Mouse (Mus musculus) thymus, postnatal 14 days (tissue): ENCODE results near the gene Atxn2.

Experiments
- DNase-seq: peaks from one replicate; pipeline ENCODE4 v3.0.0; 2021

The Atxn2 gene

DNA sequence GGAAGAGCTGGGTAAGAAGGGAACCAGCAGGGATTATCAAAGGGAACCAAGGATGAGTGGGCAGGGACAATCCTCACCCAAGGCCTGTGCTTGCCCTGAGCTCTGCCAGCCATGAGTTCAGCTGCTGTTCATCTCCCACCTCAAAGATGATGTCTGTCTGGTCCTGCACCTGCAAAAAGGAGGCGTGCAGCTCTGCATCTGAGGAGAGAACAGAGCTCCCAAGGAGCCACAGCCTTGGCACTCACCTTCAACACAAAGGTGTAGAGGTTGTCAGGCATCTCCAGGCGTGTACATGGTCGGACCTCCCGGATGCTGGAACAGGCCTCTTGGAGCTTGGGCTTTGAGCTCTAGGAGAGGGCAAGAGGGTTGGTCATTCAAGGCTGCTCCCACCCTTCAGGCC is 107.7 kb downstream of the Atxn2 start:
- DNase-seq, result no peak

DNA sequence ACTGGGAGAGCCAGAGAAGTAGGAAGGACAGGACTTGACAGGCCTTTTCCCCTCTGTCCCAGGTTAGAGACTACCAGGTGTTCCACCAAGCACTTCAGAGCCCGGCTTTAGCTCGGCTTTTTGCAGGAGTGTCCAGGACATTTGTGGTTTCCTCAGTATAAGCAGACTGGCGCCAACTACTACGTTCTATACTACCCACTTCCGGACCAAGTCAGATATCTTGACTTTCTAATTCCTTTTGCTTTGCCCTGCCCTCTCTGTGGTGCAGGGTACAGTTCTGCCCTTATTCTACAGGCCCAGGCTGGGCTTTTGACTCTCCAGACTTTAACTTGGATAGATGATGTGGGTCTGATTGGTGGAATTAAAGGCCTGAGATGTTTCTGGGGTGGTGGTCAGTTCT is 108.4 kb downstream of the Atxn2 start:
- no peak for DNase-seq

DNA sequence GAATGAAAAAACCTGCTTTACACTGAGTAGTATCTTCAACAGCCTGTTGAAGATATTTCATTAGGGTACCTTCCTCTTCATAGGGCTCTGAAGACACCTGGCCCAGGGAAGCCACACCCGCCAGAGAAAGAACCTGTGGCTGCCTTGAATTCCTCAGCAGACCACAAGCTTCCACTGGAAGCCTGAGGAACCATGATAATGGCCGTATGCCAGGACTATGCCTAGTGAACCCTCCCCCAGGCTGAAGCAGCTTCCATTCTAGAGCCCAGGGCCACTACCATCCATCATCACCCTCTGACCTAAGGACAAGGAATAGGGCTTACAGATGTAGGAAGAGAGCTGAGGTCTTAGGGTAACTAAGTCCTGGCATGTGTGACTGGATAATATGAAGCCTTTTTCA is 109.0 kb downstream of the Atxn2 start:
- DNase-seq, result no peak

DNA sequence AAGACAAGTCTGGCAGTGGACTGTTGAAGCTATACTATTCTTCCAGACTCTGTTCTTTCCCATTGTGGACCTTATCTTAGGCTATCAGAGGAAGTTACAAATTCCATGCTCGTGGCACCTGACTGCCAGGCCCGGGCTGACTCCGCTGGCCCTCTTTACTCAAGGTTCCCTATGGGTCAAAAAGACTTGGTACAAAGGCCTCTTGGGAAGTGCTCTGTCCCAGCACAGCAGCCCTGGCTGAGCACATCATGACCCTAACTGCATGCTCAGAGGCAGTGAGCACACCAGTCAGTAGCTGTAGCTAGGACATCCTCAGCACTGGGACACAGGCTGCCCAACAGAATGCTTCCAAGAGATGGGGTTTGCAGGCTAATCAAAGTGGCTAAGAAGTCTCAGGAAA is 109.5 kb downstream of the Atxn2 start:
- DNase-seq, result no peak

DNA sequence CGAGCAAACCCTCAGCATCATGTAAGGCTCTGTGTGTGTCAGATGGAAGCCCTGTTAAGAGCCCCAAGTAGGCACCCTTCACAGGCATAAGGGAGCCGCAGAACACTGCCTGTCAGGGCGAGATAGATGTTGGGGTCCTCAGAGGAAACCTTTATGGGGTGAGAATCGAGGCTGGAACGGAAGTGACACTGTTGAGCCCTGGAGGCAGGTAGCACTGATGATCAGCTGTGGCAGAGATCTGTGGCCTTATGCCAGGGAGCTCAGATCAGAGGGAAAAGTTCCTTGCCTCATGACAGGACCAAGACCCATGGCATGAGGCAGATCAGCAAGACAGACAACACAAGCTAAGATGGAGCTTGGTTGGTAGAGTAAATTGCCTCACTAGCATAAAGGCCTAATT is 110.0 kb downstream of the Atxn2 start:
- no peak for DNase-seq

DNA sequence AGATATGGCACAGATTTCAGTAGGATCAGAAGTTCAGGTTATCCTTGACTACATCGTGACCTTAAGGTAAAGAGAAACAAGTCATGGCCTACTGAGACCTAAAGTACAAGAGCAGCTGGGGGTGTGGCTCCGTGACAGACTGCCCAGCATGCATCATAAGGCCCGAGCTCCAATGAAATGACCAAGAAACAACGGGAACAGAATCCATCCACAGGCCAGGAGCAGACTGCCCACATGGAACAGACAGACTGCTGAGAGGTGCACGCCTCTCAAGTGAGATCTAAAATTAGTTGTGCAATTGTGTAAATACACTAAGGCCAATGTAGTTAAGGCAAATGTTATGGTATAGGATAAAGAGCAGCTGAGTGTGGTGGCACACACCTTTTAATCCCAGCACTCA is 110.4 kb downstream of the Atxn2 start:
- no peak for DNase-seq

DNA sequence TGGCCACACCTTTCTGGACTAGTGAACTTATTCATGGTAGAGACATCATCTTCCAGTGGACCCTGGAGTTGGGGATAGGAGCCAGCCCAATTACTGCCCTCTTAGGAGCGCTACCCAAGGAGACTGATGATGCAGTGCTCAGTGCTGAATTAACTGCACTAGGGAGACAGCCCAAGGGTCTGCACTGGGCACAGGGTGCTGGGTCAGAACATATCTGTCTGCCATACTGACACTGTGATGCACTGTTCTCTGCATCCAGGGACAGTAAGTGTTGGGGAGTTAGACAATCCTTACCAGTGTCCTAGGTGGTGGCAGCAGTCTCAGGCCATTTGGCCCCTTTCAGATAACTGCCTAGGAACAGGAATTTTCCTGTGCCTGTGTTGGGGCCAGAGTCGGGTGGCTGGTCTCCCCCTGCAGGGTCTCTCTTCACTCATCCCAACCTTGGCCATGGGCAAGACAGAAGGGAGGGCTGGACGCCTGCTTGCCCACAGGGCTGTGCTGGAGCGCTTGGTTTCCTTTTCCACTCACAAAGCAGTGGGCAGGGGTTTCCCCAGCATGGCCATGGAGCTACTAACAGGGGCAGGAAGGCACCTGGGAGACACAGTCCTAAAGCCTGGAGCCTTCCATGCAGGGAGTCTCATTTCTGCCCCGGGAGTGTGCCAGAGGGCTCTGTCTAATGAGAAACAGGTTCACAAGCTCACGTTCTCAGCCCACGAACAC is 111.8 kb downstream of the Atxn2 start:
- DNase-seq, result no peak

DNA sequence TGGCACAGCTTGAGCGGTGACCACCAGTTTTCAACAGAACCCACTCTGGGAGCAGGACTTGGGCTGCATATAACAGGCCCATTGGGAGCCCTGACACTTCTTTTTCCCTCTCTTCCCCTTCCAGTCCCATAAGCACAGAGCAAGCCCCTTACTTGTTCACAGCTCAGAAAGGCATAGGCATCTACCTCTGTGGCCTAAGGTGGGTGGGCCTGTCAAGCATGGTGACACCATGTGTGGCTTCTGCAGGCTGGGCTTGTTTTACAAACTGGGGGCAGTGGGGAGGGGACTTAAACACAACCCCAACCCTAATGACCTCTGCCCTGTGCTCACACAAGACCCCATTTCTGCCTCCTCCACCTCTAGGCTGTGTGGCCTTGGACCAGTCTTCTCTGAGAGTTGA is 112.5 kb downstream of the Atxn2 start:
- DNase-seq, result no peak

DNA sequence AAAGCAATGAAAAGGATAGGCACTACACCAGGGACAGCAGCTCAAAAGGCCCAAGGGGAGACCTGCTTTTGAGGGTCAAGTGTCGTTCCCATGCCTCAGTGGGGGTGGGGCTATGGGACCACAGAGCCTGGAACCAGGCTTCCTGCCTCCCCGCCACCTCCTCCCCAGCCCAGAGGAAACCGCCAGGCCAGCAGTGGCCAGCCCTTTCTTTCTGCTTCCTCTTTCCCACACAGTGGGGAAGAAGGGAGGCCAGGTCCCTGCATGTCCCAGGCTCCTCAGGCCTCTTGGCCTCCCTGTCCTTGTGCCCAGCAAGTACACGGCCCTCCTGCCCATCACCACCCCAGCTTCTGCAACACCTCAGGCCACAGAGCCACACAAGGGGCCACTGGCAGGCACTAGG is 113.0 kb downstream of the Atxn2 start:
- DNase-seq, result no peak

DNA sequence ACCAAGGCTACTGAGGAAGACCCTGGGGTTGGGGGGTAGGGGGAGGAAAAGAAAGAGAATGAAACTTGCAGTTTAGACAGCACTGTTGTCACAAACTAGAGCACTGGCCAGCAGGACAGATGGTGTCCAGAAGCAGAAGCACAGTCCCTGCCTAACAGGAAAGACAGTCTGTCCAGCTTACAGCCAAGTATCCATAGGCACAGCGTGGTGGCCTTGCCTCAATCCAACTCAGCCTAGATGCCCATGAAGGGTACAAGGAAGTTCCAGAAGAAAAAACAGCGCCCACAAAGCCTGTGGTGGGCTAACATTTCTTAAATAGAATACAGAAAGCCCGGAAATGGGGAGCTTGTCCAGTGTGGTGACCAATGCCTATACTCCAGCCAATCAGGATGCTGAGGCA is 114.5 kb downstream of the Atxn2 start:
- no peak for DNase-seq

DNA sequence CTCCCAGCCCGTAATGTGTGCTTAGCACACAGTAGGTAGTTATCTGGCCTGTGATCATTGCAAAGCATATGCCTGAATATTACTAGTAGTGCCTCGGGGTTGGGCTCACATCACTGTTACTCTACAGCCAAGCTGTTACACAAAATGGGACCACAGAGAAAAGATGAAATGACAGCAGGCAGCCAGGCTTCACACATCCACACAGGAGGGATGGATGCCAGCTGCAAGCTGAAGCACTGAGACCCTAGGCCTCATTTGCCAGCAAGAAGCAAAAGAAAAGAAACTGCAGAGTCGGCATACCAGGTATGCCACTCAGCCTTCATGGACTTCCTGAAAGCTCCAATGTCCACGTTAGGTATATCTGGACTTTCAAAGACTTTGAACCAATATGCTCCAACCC is 116.7 kb downstream of the Atxn2 start:
- DNase-seq, result no peak

DNA sequence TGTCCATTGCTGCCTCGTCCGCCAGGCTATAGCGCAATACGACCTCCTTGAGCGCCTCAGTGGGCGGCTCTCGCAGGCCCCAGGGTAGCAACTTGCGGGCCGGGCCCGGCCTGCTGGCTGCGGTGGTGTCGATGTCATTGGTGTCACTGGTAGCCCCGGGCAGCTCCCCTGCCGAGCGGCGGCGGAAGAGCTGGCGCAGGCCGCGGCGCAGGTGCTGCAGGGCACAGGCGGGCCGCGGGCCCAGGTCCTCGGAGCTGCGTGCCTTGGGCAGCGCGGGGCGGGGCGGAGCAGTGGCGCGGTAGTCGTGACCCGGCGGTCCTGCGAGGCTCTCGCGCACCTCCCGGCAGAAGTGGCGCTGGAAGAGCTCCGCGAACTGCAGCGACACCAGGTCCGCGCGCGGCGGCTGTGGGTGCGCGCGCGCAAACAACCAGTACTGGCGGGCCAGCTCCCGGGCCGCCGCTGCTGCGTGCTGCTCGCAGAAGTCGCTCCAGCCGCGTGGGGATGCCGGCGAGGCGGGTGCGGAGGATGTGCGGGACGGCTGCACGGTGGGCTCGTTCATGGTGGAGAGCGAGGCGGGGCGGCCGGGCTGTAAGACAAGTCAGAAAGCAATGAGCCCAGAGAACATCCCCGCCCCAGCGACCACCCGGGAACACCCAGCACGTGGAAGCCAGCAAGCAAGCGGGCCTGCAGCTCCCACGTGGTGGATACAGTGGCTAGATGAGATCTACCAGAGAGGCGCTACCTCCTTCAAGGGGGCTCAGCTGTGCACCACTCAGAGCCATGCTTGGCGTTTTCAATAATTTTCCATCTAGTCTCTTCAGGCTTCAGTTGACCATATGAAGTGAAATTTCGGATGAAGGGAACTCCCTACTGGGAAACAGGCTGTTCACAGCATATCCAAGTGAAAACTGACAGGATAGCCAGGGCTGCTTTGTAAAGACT is 117.6 kb downstream of the Atxn2 start:
- no peak for DNase-seq

DNA sequence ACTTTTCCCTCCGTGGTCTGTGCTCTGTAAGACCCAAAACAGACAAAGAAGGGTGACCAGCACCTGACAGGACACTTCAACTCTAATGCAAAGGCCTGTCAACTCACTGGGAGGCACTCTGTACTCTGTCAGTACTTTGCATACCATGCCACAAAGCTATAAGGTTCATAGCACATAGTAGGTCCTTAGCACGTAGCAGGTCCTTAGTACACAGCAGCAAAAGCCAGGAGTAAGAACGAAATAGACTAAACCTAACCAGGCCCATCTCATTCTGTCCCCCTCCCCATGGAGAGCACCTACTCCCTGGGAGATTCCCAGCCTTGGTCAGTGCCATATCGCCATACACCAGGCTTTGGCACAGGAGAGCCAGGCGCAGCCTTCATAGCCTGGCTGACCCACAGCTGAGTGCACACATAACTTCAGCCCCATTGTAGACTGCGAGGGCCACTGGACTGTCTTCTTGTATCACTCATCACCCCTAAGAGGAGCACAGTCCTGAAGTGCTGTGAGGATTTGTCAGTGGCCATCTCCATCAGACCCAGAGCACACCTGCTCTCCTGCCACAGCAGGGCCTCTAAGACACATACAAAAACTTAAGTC is 120.0 kb downstream of the Atxn2 start:
- DNase-seq, result no peak

DNA sequence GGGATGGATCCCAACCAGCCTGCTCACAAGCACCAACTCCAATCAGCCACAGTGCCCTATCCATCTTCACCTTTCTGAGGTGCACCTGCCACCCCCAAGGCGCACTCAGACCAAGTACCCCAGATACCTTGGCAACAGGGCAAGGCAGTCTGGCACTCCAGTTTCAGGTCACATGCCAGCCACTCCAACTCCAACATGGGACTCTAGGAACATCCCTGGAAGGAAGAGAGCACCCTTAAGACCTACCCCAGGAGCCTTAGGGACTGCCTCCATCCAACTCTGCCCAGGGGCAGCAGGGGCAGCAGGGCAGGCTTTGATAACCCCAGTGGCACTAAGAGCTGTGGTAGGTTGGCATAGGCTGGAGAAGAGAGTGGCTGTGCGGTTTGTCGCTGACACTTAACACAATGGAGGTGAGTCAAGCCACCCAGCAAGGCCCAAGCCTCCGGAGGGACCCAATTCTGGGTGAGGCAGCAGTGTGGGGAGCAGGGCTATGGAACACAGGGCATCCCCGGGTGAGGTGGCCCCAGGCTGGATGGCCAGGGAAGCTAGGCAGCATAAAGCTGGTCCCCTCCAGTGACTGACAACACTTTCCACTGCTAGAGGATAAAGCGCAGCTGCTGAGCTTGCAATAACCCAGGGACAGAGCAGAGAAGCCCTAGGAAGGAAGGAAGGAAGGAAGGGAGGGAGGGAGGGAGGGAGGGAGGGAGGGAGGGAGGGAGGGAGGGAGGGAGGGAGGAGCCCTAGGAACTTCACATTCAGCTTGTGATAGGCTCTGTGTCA is 121.4 kb downstream of the Atxn2 start:
- DNase-seq, result no peak

DNA sequence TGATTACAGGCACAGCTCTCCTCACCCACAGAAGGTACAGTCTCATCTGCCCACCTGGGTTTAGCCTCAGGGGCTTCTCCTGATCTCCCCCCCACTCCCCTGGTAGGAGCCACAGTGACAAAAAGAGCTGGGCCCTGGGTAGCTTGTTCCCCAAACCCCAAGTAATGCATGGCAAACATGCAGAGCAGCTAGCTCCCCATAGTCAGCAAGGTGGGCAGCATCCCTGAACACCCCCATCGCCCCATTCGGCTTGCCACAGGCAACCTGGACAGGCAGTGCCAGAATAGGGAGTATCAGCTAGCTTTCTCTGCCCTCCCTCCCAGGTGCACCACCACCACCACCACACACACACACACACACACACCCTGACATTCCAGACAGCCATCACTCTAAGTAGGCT is 122.0 kb downstream of the Atxn2 start:
- no peak for DNase-seq

DNA sequence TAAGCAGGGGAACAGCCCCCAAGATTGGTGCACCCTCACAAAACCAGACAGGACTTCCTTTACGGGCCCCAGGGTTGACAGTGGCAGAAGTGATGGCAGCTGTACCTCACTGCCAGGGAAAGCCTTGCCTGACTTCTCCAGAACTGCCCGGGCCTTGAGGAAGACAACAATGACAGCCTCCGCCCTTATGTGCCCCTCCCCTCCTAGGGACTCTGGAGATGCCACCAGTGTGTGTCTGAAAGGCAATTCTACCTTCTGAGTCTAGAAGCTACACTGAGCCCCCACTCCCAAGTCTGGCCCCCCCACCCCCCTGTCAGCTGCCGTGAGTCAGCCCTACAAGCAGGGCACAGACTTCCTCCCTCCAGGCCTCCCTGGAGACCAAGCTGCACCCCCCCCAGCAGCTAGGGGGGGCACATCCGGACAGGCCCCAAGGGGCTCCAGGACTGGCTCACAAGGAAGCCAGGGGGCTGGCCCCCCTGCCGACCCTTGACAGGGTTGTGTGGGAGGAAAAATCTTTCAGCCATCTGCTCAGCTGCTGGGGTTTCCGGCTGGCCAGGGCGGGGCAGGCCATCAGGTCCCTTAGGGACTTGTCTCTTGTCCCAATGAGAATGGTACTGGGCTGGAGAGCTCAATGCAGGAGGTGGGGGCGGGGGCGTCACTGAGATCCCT is 122.6 kb downstream of the Atxn2 start:
- peak; percentile 78 for DNase-seq

DNA sequence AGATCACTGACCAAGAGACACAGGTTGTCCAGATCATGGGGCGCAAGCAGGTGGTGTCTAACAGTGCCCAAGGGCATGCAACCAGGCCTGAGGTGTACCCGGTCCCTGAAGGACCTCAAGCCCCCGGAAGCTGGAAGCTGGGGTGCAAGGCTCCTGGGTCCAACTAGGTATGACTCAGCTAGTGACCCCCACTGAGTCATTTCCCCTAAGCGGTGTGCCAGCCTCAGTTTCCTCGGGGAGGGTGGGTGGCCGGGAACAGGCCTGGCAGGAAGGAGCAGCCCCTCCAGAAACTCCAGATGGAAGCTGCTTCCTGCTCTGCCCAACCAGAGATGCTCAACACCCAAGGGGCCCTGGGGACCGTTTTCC is 123.1 kb downstream of the Atxn2 start:
- DNase-seq, result no peak

DNA sequence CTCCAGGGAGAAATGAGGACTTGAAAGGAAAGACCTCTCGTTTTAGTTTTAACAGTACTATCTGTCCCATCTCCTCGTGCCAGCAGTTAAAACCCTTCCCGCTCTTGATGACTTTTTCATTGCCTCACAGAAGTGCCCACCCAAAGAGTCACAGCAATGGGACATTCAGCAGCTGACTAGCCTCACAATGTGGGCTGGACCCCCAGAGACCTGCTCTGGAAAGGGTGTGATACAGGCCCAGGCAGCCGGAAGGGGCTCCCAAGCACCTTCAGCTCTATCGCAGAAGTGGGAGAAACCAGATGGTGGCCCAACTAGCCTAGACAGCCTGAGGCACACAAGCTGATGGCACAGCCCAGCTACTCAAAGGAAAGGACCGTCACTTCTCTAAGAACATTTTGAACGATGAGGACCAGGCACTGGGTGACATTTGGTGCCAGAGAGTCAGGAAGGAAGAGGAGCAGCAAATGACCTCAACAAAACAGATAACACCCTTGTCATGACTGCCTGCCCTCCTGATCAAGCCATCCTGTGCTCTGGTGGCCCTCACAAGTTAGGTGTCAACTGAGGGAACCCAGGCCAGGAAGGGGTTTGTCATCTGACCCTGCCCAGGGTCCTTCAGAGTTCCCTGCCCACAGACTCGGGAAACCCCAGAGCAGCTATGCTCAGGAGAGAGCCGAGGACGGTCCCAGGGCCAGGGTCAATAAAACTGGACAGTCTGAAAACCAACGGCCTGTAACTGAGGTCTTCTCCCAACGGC is 124.0 kb downstream of the Atxn2 start:
- DNase-seq, result no peak

DNA sequence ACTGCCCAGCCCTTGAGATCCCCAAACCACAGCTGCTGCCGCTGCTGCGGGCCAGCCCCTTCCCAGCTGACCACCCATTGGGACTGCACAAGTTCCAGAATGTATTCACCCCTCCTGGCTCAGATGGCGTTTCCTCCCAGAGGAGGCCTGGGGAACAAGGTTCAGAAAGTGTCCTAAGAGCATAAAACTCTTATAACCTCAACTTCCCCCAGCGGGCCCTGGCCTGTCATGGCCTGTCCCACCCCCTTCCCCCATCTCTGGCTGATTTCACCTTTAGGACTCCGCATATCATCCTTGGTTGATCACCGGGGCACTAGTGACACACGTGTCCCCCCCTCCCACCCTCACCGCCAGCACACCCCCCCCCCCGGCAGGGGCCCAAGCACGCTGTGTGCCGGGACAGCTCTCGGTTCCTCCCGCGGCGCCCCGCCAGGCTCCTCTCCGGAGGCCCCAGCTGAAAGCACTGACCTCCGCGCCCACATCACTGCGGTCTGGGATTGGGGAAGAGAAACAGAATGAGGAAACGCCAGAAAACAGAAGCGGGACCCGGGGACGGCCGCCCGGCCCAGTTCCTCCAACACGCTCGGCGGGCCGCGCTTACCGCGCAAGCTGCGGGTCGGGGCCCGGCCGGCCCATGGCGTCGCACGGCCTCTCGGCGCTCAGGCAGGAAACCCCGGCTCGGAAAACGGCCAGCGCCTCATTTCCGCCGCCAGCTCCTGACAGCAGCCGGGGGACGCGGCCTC is 125.0 kb downstream of the Atxn2 start:
- peak; percentile 37 for DNase-seq

DNA sequence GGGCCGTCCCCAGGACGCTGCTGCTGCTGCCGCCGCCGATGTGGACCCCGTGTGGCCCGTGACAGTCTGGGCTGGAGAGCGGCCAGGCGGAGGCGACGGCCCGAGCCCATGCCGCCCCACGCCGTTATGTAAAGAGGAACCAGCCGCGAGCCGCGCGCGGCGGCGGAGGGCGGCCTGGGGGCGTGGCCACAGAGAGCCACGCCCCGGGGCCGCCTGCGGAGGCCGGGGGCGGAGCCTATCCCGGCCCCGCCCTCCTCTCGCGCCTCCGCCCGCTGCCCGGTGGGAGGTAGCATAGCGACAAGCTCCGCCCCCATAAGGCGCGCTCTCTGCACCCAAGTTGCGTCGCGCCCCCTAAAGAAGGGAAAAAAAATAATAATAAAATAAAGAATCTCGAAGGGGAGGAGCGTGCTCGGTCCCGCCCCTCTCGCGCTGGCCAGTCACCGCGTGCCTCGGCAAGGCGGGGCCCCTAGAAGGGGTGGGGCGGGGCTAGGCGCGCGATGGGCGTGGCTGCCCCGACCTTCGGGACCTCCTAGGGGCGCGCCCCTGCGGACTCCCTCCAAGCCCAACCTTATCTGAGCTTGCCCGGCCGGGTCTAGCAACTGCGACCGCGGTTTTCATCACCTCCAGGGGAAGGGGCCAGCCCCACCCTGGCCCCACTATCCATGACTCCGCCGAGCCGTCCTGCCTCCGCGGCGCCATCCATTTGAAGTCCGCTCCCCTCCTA is 125.7 kb downstream of the Atxn2 start:
- peak; percentile 90 for DNase-seq
